ENCODE assay signal across 8 mouse cellular contexts in the genomic region with DNA sequence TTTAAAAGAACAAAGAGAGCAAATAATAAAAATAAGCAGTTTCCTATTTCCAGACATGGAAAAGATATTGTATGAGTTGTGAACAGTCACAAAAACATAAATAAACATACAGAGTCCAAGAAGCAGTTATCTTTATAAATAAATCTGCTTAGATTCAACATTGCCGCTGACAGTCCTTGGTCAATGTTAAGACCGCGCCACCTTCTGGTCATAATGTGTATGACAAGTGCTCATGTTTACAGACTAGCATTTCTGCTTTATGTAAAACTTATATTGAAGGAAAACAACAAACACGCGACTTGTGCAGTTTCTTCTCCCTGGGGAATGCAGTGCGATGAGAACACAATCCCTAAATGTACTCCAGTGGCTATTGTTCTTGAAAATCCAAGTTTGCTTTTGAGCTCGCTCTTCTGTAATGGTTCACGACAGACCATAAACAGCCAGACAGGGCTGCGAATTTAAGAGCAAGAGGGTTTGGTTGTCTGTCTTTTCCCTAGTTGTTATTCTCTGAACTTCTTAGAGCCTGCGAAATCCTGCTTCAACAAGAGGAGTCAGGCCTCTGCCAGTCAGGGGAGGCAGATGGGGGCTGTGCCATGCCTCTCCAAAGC.
DNase-seq lines count a peak whose midpoint lies in the region; ATAC-seq and TF ChIP-seq lines count a peak whose summit lies in the region.

No protein-coding gene starts in this region.

- ATAC-seq in monocyte, adult 5-6 weeks (replicated peaks; ENCODE audit: insufficient number of reproducible peaks, low FRiP score, low TSS enrichment, poor library complexity, severe bottlenecking) = no peak

- no peak overlapping the region for H3K4me3 ChIP-seq in C2C12 (ENCODE audit: insufficient read depth, poor library complexity, severe bottlenecking)
- H3K4me3 ChIP-seq in layer of hippocampus, adult 2 months = no peak overlapping the region

- peak; percentile 21 for TF ChIP-seq CTCF in C2C12 (IDR thresholded peaks at IDR 0.05; ENCODE audit: control insufficient read depth, insufficient read depth, insufficient read length)
- TF ChIP-seq CTCF in layer of hippocampus, adult 2 months (conservative IDR thresholded peaks at IDR 0.05) = peak; percentile 93

- H3ac ChIP-seq in C2C12 (ENCODE audit: control insufficient read depth, insufficient read length, low read depth) = no peak overlapping the region

- no peaks in the 10 kb centered on the region for H3K79me2 ChIP-seq in C2C12 (ENCODE audit: control insufficient read depth, insufficient read depth)

- no peaks in the 10 kb centered on the region for H3K27me3 ChIP-seq in C2C12 (ENCODE audit: control insufficient read depth, insufficient read depth, insufficient read length)

- no peak overlapping the region for H3K27ac ChIP-seq in layer of hippocampus, adult 2 months

- no peaks in the 10 kb centered on the region for H3K79me3 ChIP-seq in C2C12 (ENCODE audit: low read depth)

- DNase-seq in NIH3T3 (ENCODE audit: low read depth) = peak; percentile 85
- peak; percentile 88 to 93 for DNase-seq in cerebellum, postnatal 10 days
- DNase-seq in gastrocnemius, adult 8-10 months (ENCODE audit: low spot score in 2 of 2) = peak; percentile 20 to 22
- DNase-seq in layer of hippocampus, adult 2 months (ENCODE audit: low spot score in 2 of 2) = peak; percentile 58 to 84
- peak; percentile 76 for DNase-seq in lung, postnatal 10 days
- DNase-seq in right cerebral cortex, adult 18-20 months = peak; percentile 74

- H3K36me3 ChIP-seq in C2C12 (ENCODE audit: control insufficient read depth, insufficient read depth) = no peaks in the 10 kb centered on the region

TF ChIP-seq in C2C12, 6 proteins besides CTCF, POLR2A, EP300 and RAD21:
- no peak for TF ChIP-seq FOSL1 (IDR thresholded peaks at IDR 0.05; ENCODE audit: insufficient read depth, low read length, poor library complexity, severe bottlenecking)
- TF ChIP-seq MYOG (IDR thresholded peaks at IDR 0.05; ENCODE audit: control insufficient read depth, extremely low read depth, insufficient read length) = no peak
- TF ChIP-seq MYOD1 (IDR thresholded peaks at IDR 0.05; ENCODE audit: control insufficient read depth, insufficient read length, low read depth) = no peak
- TF ChIP-seq MAX (IDR thresholded peaks at IDR 0.05) = no peak
- no peak for TF ChIP-seq USF1 (IDR thresholded peaks at IDR 0.05; ENCODE audit: low read depth)
- no peak for TF ChIP-seq CEBPB (IDR thresholded peaks at IDR 0.05; ENCODE audit: low read depth)

Comparison
In these comparisons a context has a peak if more than half of its experiments do, and no peak if none do; other contexts are left out.
1. DNase-seq: peak in every context shown above with its lines; median percentile 90 in cerebellum, postnatal 10 days; 85 in NIH3T3; 76 in lung, postnatal 10 days; 74 in right cerebral cortex, adult 18-20 months; 71 in layer of hippocampus, adult 2 months; 21 in gastrocnemius, adult 8-10 months.